Mouse (Mus musculus): ENCODE results near the gene Wrnip1. TPM values are rescaled to one million over a fixed set of nuclear protein-coding genes. Genes with fewer than 3 reads are reported as not detected.

Gene Wrnip1
- polyA plus RNA-seq, 1 experiment from 2014 or later = 29.1 TPM

DNA sequence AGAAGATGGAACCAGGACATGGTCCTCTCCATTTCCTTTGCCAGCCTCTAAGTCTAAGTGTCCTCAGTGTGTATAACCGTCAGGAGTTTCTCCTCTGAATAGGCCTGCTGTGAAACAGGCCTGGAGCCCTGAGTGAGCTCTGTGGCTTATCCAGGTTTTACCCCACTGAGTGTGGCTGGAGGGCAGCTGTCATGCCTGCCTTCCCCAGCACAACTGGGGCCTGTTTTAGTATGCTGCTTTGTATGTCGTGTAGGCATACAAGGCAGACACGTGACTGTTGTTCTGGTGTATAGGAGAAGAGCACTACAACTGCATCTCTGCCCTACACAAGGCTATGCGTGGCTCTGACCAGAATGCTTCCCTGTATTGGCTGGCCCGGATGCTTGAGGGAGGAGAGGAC, 18.1 kb downstream of the Wrnip1 start:
- no peak overlapping the region for H3K27ac ChIP-seq
- no peaks in the 10 kb centered on the region; the same call in 1 of the 2 replicates for H3K4me1 ChIP-seq
- H3K4me2 ChIP-seq = no peak overlapping the region
- ATAC-seq = no peak
- no peaks in the 10 kb centered on the region for H3K27me3 ChIP-seq (replicated peaks)
- no peak overlapping the region for H3K9ac ChIP-seq
- no peak overlapping the region for H3K4me3 ChIP-seq
- WGBS (ENCODE audit: insufficient replicate concordance) = 85% methylated on average over 5 of the region's 5 CpGs
- peaks cover 80% of the 10 kb centered on the region for H3K36me3 ChIP-seq
- H3K9me3 ChIP-seq (replicated peaks) = no peaks in the 10 kb centered on the region

DNA sequence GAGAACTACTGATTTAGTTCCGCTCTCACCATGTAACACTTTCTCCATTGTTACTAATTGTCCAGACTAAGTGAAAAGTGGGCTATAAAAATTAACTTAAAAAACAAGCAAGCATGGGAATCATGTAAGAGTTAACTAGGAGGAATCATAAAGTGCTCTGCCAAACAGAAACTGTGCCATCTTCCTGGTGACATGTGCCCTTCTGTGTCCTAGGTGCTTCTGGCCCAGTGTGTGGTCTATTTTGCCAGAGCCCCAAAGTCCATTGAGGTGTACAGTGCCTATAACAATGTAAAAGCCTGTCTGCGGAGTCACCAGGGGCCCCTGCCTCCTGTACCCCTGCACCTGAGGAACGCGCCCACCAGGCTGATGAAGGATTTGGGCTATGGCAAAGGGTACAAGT, 19.8 kb downstream of the Wrnip1 start:
- 82% methylated on average over 4 of the region's 4 CpGs for WGBS (ENCODE audit: insufficient replicate concordance)
- peaks cover 66% of the 10 kb centered on the region for H3K36me3 ChIP-seq
- H3K9ac ChIP-seq = no peak overlapping the region
- no peaks in the 10 kb centered on the region for H3K9me3 ChIP-seq (replicated peaks)
- H3K4me2 ChIP-seq = no peak overlapping the region
- no peak overlapping the region for H3K27ac ChIP-seq
- H3K27me3 ChIP-seq (replicated peaks) = no peaks in the 10 kb centered on the region
- no peak overlapping the region for H3K4me3 ChIP-seq
- no peak for ATAC-seq
- no peaks in the 10 kb centered on the region; the same call in 1 of the 2 replicates for H3K4me1 ChIP-seq

DNA sequence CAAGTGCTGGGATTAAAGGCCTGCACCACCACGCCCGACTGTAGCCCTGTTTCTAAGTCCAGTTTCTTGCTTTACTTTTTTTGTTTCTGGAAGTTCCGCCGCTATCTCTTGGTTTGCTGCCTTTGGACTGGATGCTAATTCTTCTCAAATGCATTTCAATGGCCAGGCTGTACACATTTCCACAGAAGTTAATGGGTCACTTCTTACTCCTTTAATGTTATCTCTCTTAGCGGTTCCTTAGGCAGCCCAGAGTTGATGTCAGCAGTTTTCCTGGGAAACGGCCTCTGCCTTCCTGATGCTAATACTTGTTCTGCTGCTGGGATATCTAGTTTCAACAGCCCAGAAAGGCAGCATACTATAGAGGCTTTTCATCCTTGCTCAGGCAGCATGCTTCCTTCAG, 21.3 kb downstream of the Wrnip1 start:
- 86% methylated on average over 6 of the region's 6 CpGs for WGBS (ENCODE audit: insufficient replicate concordance)
- Histone ChIP-seq H3K4me3 (no peak overlapping the region), H3K9ac (no peak overlapping the region), H3K4me1 (no peaks in the 10 kb centered on the region; the same call in 1 of the 2 replicates), H3K36me3 (peaks cover 53% of the 10 kb centered on the region), H3K27ac (no peak overlapping the region), H3K4me2 (no peak overlapping the region), H3K9me3 (replicated peaks) (no peaks in the 10 kb centered on the region), H3K27me3 (replicated peaks) (no peaks in the 10 kb centered on the region)
- ATAC-seq = no peak

DNA sequence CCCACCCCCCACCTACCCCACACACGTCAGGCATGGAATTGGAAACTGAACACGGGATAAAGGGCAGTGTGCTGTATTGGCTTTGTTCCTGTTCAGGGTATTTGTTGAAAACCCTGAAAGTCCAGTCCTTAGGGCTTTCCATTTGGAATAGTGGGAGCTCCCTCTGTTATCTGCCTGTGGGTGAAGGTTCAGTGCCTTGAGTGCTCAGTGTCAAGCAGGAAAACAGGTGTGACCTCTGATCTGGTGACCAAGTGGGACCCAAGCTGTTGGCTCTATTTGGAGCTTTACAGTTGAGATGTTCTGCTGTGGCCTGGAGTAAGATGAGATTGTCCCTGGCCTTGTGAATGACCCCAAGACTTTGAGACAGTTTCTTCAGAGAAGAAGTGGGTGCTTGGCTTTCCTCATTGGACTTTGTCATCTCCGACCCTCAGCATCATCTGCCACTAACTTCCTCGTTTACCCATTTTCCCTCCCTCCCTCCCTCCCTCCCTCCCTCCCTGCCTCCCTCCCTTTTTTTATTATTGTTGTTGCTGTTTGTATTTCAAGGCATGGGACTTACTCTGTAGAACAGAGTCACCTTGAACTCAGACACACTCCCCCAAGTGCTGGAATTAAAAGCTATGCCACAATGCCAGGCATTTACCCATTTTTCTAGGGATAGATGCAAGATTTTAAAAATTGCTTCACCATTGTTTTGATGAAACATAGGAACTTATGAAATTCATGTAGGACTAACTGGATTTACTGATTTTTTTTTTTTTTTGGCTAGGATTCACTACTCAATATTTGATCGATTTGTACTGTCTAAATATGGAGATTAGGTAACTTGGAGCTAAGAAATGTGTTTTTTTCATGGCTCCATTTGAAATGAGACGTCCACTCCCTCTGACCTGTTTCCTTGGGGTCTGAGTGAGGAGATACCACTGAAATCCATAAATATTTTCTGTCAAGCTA, 22.8 kb downstream of the Wrnip1 start:
- no peak for ATAC-seq
- H3K27me3 ChIP-seq (replicated peaks) = no peaks in the 10 kb centered on the region
- H3K27ac ChIP-seq = no peak overlapping the region
- H3K4me2 ChIP-seq = no peak overlapping the region
- 63% methylated on average over 6 of the region's 6 CpGs for WGBS (ENCODE audit: insufficient replicate concordance)
- no peaks in the 10 kb centered on the region for H3K9me3 ChIP-seq (replicated peaks)
- no peak overlapping the region for H3K9ac ChIP-seq
- H3K36me3 ChIP-seq = peaks cover 37% of the 10 kb centered on the region
- H3K4me3 ChIP-seq = no peak overlapping the region
- peaks cover 6% of the 10 kb centered on the region for H3K4me1 ChIP-seq

DNA sequence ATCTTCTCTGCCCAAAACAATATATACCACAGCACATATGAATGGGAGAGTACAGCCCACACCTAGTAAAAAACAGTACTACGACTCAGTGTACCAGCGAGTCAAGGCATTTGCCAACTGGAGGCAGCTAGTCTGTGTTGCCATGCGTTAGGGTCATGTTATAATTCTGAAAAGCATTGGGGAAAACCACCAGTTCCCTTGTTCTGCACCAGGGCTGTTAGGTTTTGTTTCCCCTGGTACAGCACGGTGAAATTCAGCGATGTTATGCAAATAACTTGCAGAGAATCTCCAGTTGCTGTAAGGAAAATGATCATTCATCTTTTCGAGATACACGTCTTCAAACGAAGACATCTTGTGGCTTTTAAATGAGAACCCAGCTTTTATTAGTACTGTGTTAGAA, 23.7 kb downstream of the Wrnip1 start:
- ATAC-seq = no peak
- WGBS (ENCODE audit: insufficient replicate concordance) = 76% methylated on average over 8 of the region's 8 CpGs

DNA sequence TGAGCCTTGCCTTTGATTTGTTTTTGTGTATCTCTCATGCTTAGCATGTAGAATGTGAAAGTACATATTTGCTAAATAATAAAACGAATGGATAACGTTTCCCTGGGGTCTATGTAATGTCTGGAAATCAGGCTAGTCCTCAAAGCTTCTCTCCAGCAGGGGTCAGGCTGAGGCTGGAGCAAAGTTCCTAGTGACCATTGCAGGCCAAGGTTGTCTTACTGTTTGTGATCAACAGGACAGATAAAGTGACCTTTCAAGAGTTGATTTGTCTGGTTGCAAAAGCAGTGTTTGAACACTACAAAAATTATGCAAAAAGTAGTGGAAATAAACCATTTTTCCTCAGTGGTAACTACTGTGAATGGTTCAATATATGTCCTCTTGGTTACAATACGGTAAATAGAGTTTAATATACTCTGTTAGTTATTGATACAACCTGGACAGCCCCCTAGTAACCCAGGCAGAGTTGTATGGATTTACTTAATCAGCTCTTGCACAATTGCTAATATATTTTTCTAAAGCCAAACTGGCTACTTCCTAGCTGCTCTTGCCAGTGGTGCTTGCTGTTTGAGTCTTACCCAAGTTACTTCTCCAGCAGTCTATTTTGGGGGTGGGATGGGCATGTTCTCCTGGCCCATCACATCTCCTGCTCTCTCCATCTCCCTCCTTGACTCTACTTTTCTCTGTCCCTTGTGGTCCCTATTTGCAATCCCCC, 25.4 kb downstream of the Wrnip1 start:
- WGBS (ENCODE audit: insufficient replicate concordance) = 63% methylated on average over 3 of the region's 3 CpGs
- peaks cover 12% of the 10 kb centered on the region; the same call in 1 of the 2 replicates for H3K36me3 ChIP-seq
- H3K27ac ChIP-seq = no peak overlapping the region
- no peaks in the 10 kb centered on the region for H3K27me3 ChIP-seq (replicated peaks)
- H3K4me1 ChIP-seq = peaks cover 6% of the 10 kb centered on the region
- no peak for ATAC-seq
- no peaks in the 10 kb centered on the region for H3K9me3 ChIP-seq (replicated peaks)
- H3K4me2 ChIP-seq = no peak overlapping the region
- H3K9ac ChIP-seq = no peak overlapping the region
- H3K4me3 ChIP-seq = no peak overlapping the region

More for the DNA sequence above, 23.7 kb downstream of the Wrnip1 start:
- Histone ChIP-seq H3K27me3 (replicated peaks) (no peaks in the 10 kb centered on the region), H3K4me3 (no peak overlapping the region), H3K4me1 (peaks cover 6% of the 10 kb centered on the region), H3K36me3 (peaks cover 28% of the 10 kb centered on the region), H3K9me3 (replicated peaks) (no peaks in the 10 kb centered on the region), H3K9ac (no peak overlapping the region), H3K27ac (no peak overlapping the region), H3K4me2 (no peak overlapping the region)

DNA sequence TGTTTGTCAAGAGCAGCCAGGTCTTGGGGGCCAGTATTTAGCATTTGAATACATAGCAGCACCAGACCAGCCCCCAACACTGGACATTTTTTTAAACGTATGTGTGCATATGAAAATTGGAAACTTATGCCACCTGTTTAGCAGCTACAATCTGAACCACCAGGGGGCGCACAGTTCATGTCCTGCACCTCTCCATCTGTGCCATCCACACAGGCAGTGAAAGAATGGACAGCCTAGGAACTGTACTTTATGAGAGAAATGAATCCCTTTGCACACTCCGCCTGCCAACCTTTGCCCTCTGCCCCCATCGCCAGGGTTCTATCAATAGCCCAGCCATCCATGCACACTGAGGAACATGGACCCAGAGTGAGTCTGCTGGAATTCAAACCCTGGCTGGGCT, 26.1 kb downstream of the Wrnip1 start:
- Histone ChIP-seq H3K4me2 (no peak overlapping the region), H3K4me1 (peaks cover 6% of the 10 kb centered on the region), H3K27ac (no peak overlapping the region), H3K36me3 (peaks cover 6% of the 10 kb centered on the region; the same call in 1 of the 2 replicates), H3K27me3 (replicated peaks) (no peaks in the 10 kb centered on the region), H3K4me3 (no peak overlapping the region), H3K9ac (no peak overlapping the region), H3K9me3 (replicated peaks) (no peaks in the 10 kb centered on the region)
- WGBS (ENCODE audit: insufficient replicate concordance) = 39% methylated on average over 4 of the region's 4 CpGs
- peak; percentile 54; the same call in 1 of the 2 replicates for ATAC-seq

DNA sequence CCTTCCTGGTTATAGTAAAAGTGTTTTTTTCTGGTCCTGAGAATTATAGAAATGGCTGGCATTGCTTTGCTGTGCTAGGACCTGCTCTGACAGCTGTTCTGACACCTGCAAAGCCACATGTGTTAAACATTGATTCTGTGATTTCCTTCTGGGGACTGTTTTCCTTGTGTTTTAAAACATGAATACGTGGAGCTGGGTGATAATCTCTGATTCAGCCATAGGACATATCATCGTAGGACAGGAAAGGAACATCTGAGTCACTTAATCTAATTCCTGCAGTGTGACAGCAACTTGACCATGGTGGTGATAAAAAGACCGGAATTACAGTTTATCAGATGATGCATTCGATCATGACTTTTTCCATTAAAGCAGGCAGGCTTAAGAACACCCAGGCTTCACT, 27.0 kb downstream of the Wrnip1 start:
- ATAC-seq = no peak
- no peaks in the 10 kb centered on the region for H3K36me3 ChIP-seq
- no peaks in the 10 kb centered on the region for H3K27me3 ChIP-seq (replicated peaks)
- no peak overlapping the region for H3K27ac ChIP-seq
- no peak overlapping the region for H3K4me2 ChIP-seq
- H3K4me1 ChIP-seq = peaks cover 6% of the 10 kb centered on the region
- no peaks in the 10 kb centered on the region for H3K9me3 ChIP-seq (replicated peaks)
- 16% methylated on average over 4 of the region's 4 CpGs for WGBS (ENCODE audit: insufficient replicate concordance)
- no peak overlapping the region for H3K4me3 ChIP-seq
- no peak overlapping the region for H3K9ac ChIP-seq

DNA sequence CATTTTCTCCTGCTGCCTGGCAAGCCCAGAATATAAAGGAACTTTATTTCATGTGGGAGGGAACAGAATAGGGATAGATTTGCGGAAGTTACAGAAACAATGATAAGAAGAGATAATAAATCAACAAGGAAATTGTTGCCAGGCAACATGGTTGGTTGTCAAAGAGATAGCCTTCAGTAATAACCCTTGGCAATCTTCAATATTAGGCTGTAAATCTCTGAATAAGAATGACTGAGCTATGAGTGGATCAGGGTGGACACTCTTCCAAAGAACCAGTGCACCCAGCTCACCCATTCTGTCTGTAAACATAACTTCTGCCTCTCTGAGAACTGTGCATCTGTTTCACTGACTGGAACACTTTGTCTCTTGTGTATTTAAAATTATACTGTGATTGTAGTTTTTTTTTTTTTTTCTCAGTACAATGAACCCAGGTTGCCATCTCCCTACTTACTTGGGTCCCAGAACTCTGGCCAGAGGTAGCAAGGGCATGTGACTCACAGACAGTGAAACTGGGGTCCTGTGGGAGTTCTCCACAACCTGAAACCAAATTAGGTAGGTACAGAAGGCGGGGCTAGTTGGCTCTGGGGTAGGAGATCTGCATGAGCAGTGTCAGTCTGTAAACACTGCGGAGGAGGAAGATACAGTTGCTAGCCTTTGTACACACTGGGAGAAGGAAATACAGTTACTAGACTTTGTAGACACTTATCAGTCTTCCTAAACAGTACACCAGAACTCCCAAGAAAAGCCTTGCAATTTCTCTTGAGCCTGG, 29.9 kb downstream of the Wrnip1 start:
- H3K4me1 ChIP-seq = peaks cover 6% of the 10 kb centered on the region; the same call in 1 of the 2 replicates
- no peak for ATAC-seq
- H3K27me3 ChIP-seq (replicated peaks) = no peaks in the 10 kb centered on the region
- no peak overlapping the region for H3K9ac ChIP-seq
- H3K4me2 ChIP-seq = no peak overlapping the region
- no peaks in the 10 kb centered on the region for H3K36me3 ChIP-seq
- H3K9me3 ChIP-seq (replicated peaks) = no peaks in the 10 kb centered on the region
- H3K27ac ChIP-seq = no peak overlapping the region
- 42% methylated on average over 3 of the region's 3 CpGs for WGBS (ENCODE audit: insufficient replicate concordance)
- no peak overlapping the region for H3K4me3 ChIP-seq

DNA sequence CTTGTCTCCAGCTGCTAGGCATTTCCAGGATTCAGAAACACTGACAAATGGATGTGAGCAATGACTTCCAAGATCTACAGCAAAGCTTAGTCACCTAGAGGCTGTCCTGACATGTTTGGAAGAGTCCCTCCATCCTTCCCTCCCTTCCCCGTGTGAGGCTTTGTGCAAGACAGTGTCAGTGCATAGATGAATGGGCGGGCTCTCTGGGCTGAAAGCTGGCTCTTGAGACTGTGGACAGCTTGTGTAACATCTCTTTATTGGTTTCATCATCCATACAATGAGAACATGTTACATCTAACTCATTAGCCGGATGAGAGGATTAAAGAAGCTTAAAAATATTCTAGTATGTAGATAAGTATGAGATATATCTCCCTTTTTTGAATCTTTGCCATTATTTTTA, 30.9 kb downstream of the Wrnip1 start:
- no peaks in the 10 kb centered on the region for H3K9me3 ChIP-seq (replicated peaks)
- no peak overlapping the region for H3K4me2 ChIP-seq
- 42% methylated on average over 3 of the region's 3 CpGs for WGBS (ENCODE audit: insufficient replicate concordance)
- H3K4me1 ChIP-seq = peaks cover 6% of the 10 kb centered on the region; the same call in 1 of the 2 replicates
- H3K36me3 ChIP-seq = no peaks in the 10 kb centered on the region
- H3K27ac ChIP-seq = no peak overlapping the region
- H3K9ac ChIP-seq = no peak overlapping the region
- H3K27me3 ChIP-seq (replicated peaks) = no peaks in the 10 kb centered on the region
- H3K4me3 ChIP-seq = no peak overlapping the region
- ATAC-seq = no peak

DNA sequence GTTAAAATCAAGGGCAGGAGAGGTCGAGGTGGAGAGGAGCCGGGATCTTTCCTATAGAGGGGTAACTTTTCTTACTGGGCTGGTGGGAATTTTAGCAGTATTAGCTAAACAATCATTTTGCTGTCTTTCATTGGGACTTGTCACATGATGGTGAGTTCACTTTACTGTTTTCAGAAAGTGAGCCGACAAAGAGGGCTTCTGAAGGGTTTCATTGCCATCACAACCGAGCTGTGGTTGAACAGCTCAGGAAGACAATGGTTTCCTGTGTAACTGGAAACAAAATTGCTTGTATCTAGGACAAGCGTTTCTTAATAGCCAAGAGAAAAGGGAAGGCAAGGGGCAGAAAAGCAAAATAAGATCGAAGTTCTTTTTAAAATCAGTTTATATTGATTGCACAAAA, 31.4 kb downstream of the Wrnip1 start:
- Histone ChIP-seq H3K9me3 (replicated peaks) (no peaks in the 10 kb centered on the region), H3K27ac (no peak overlapping the region), H3K4me1 (peaks cover 6% of the 10 kb centered on the region; the same call in 1 of the 2 replicates), H3K4me2 (no peak overlapping the region), H3K36me3 (no peaks in the 10 kb centered on the region), H3K9ac (no peak overlapping the region), H3K27me3 (replicated peaks) (no peaks in the 10 kb centered on the region), H3K4me3 (no peak overlapping the region)
- WGBS (ENCODE audit: insufficient replicate concordance) = 26% methylated on average over 6 of the region's 6 CpGs
- no peak for ATAC-seq

Data from liver, embryonic 12.5 days (tissue).